Mouse (Mus musculus): ENCODE results near the gene Pou2f1. TPM values are rescaled to one million over a fixed set of nuclear protein-coding genes. Genes with fewer than 3 reads are reported as not detected.
A peak's percentile ranks its signal among the peaks of the same experiment; 100 is the strongest.

The Pou2f1 gene
- total RNA-seq, 2 experiments from 2014 or later, result 18.0 to 22.8 TPM

GRCm38 (mm10) chr1:165845366-165845765 lies 157.1 kb downstream of the Pou2f1 start:
- peak overlapping the region; percentile 47 for H3K4me3 ChIP-seq
- no peak for TF ChIP-seq CTCF (IDR thresholded peaks at IDR 0.05)
- intact Hi-C loops (cut with DNase I), result loop anchor here (10.0 kb wide), 1 partner anchor 519 kb away; no protein-coding TSS in a partner anchor
- H3K27ac ChIP-seq, result no peak overlapping the region
- peak; percentile 23 to 36 for DNase-seq (ENCODE audit: extremely low spot score in 1 of 2, low spot score in 2 of 2)

GRCm38 (mm10) chr1:165844956-165845355 lies 157.5 kb downstream of the Pou2f1 start:
- H3K27ac ChIP-seq, result no peak overlapping the region
- H3K4me3 ChIP-seq, result peak overlapping the region; percentile 47
- intact Hi-C loops (cut with DNase I), result loop anchor here (10.0 kb wide), 1 partner anchor 520 kb away; no protein-coding TSS in a partner anchor
- no peak for DNase-seq (ENCODE audit: extremely low spot score in 1 of 2, low spot score in 2 of 2)
- TF ChIP-seq CTCF (IDR thresholded peaks at IDR 0.05), result no peak

GRCm38 (mm10) chr1:165844466-165844951 lies 158.0 kb downstream of the Pou2f1 start:
- no peak for TF ChIP-seq CTCF (IDR thresholded peaks at IDR 0.05)
- Histone ChIP-seq H3K27ac (no peak overlapping the region), H3K4me3 (peak overlapping the region; percentile 47)
- DNase-seq (ENCODE audit: extremely low spot score in 1 of 2, low spot score in 2 of 2), result no peak
- intact Hi-C loops (cut with DNase I), result loop anchor here (10.0 kb wide), 1 partner anchor 520 kb away; no protein-coding TSS in a partner anchor

GRCm38 (mm10) chr1:165843586-165843985 lies 158.9 kb downstream of the Pou2f1 start:
- H3K27ac ChIP-seq, result no peak overlapping the region

GRCm38 (mm10) chr1:165842170-165842569 lies 160.3 kb downstream of the Pou2f1 start:
- intact Hi-C loops (cut with DNase I), result loop anchor here (10.0 kb wide), 1 partner anchor 523 kb away; no protein-coding TSS in a partner anchor
- H3K4me3 ChIP-seq, result no peak overlapping the region
- H3K27ac ChIP-seq, result no peak overlapping the region
- no peak for TF ChIP-seq CTCF (IDR thresholded peaks at IDR 0.05)
- DNase-seq (ENCODE audit: extremely low spot score in 1 of 2, low spot score in 2 of 2), result no peak

More at GRCm38 (mm10) chr1:165843586-165843985, 158.9 kb downstream of the Pou2f1 start:
- no peak for DNase-seq (ENCODE audit: extremely low spot score in 1 of 2, low spot score in 2 of 2)
- no peak for TF ChIP-seq CTCF (IDR thresholded peaks at IDR 0.05)
- intact Hi-C loops (cut with DNase I), result loop anchor here (10.0 kb wide), 1 partner anchor 521 kb away; no protein-coding TSS in a partner anchor
- no peak overlapping the region for H3K4me3 ChIP-seq

- peak overlapping the region; percentile 27 for H3K4me3 ChIP-seq
- intact Hi-C loops (cut with DNase I), result loop anchor here (10.0 kb wide), 1 partner anchor 524 kb away; no protein-coding TSS in a partner anchor
- no peak for DNase-seq (ENCODE audit: extremely low spot score in 1 of 2, low spot score in 2 of 2)
- TF ChIP-seq CTCF (IDR thresholded peaks at IDR 0.05), result no peak
- H3K27ac ChIP-seq, result no peak overlapping the region
Observed at GRCm38 (mm10) chr1:165840548-165841230, 161.8 kb downstream of the Pou2f1 start.

GRCm38 (mm10) chr1:165839201-165839600 lies 163.3 kb downstream of the Pou2f1 start:
- TF ChIP-seq CTCF (IDR thresholded peaks at IDR 0.05), result no peak
- Histone ChIP-seq H3K27ac (no peak overlapping the region), H3K4me3 (no peak overlapping the region)
- intact Hi-C loops (cut with DNase I), result no loop called here
- DNase-seq (ENCODE audit: extremely low spot score in 1 of 2, low spot score in 2 of 2), result no peak

- DNase-seq (ENCODE audit: extremely low spot score in 1 of 2, low spot score in 2 of 2), result no peak
- TF ChIP-seq CTCF (IDR thresholded peaks at IDR 0.05), result no peak
- H3K27ac ChIP-seq, result no peak overlapping the region
Observed at GRCm38 (mm10) chr1:165837546-165837945, 164.9 kb downstream of the Pou2f1 start.

GRCm38 (mm10) chr1:165836461-165836860 lies 166.0 kb downstream of the Pou2f1 start:
- TF ChIP-seq CTCF (IDR thresholded peaks at IDR 0.05), result no peak
- H3K4me3 ChIP-seq, result no peak overlapping the region
- no peak for DNase-seq (ENCODE audit: extremely low spot score in 1 of 2, low spot score in 2 of 2)
- intact Hi-C loops (cut with DNase I), result no loop called here
- H3K27ac ChIP-seq, result no peak overlapping the region

More at GRCm38 (mm10) chr1:165837546-165837945, 164.9 kb downstream of the Pou2f1 start:
- no peak overlapping the region for H3K4me3 ChIP-seq
- intact Hi-C loops (cut with DNase I), result no loop called here

- intact Hi-C loops (cut with DNase I), result no loop called here
- H3K27ac ChIP-seq, result no peak overlapping the region
- no peak overlapping the region for H3K4me3 ChIP-seq
- DNase-seq (ENCODE audit: extremely low spot score in 1 of 2, low spot score in 2 of 2), result no peak
- no peak for TF ChIP-seq CTCF (IDR thresholded peaks at IDR 0.05)
Observed at GRCm38 (mm10) chr1:165834633-165834975, 167.9 kb downstream of the Pou2f1 start.

- H3K4me3 ChIP-seq, result no peak overlapping the region
Observed at GRCm38 (mm10) chr1:165833910-165834632, 168.4 kb downstream of the Pou2f1 start.

GRCm38 (mm10) chr1:165833244-165833643 lies 169.2 kb downstream of the Pou2f1 start:
- TF ChIP-seq CTCF (IDR thresholded peaks at IDR 0.05), result no peak
- H3K4me3 ChIP-seq, result no peak overlapping the region
- no peak overlapping the region for H3K27ac ChIP-seq
- intact Hi-C loops (cut with DNase I), result no loop called here
- no peak for DNase-seq (ENCODE audit: extremely low spot score in 1 of 2, low spot score in 2 of 2)

More at GRCm38 (mm10) chr1:165833910-165834632, 168.4 kb downstream of the Pou2f1 start:
- DNase-seq (ENCODE audit: extremely low spot score in 1 of 2, low spot score in 2 of 2), result no peak
- intact Hi-C loops (cut with DNase I), result no loop called here
- no peak overlapping the region for H3K27ac ChIP-seq
- TF ChIP-seq CTCF (IDR thresholded peaks at IDR 0.05), result no peak
